Mouse (Mus musculus) cerebellum, adult 2 months (tissue): ENCODE data around the gene Ankrd33. TPM values are rescaled to one million over a fixed set of nuclear protein-coding genes. Genes with fewer than 3 reads are reported as not detected.

Experiments used
- DNase-seq, 2 experiments: peaks; one replicate each; pipeline ENCODE4 v3.0.0; 2021
- H3K27ac ChIP-seq: fragments of 200-500 bp; 2 replicates; pipeline ENCODE4 v1.5.1; 2012; ENCODE audit warnings: low read length, control low read depth, inconsistent platforms; ENCODE audit not compliant: insufficient read depth
- H3K27me3 ChIP-seq: fragments of 200-500 bp; 2 replicates; pipeline ENCODE4 v1.6.1; 2012; ENCODE audit warnings: inconsistent platforms, mild to moderate bottlenecking, low read length, moderate library complexity; ENCODE audit not compliant: control insufficient read depth, insufficient read depth
- H3K4me1 ChIP-seq: fragments of 200-500 bp; 2 replicates; pipeline ENCODE4 v1.6.1; 2011; ENCODE audit warnings: low read length; ENCODE audit not compliant: control insufficient read depth, insufficient read depth
- H3K4me3 ChIP-seq: fragments of 200-500 bp; replicated peaks from 2 replicates; pipeline ENCODE3; 2011; ENCODE audit warnings: mild to moderate bottlenecking, low read depth, low read length, control low read depth; ENCODE audit not compliant: insufficient read depth
- CTCF ChIP-seq: fragments of 200-500 bp; IDR thresholded peaks from 2 replicates; pipeline ENCODE4 v1.5.1; 2011; ENCODE audit warnings: low read depth, mild to moderate bottlenecking, control low read depth, low read length, moderate library complexity, borderline replicate concordance; ENCODE audit not compliant: insufficient read depth
- POLR2A ChIP-seq: fragments of 200-500 bp; IDR thresholded peaks from 2 replicates; pipeline ENCODE4 v1.6.1; 2011; ENCODE audit warnings: low read length, control low read depth, borderline replicate concordance; ENCODE audit not compliant: insufficient read depth
- whole genome bisulfite sequencing: fragments of 180-500 bp; shearing (Covaris S2); methylation state at CpG from one replicate; pipeline ENCODE4 v1.1.7; 2018; 5-methylcytosine and 5-hydroxymethylcytosine counted together
- polyA plus RNA-seq: library from polyadenylated mRNA; depleted of rRNA; stranded (reverse); fragments of >200 nt; gene quantifications from 2 replicates; pipeline ENCODE4 v1.2.3, GENCODE M21; 2012; rRNA removed

Ankrd33 gene
- 0.10 and 0.33 TPM in 2 replicates for polyA plus RNA-seq

- no peaks in the 10 kb centered on the region for H3K27me3 ChIP-seq
- WGBS: 69% methylated on average over 5 of the region's 5 CpGs
- H3K27ac ChIP-seq: no peak within 1 kb of the TSS
- H3K4me3 ChIP-seq: no peak within 1 kb of the TSS
- no peaks in the 10 kb centered on the region for H3K4me1 ChIP-seq
- TF ChIP-seq CTCF (no peak), POLR2A (no peak)
- no peak for DNase-seq
Measured at GRCm38 (mm10) chr15:101115511-101116110, at the start of gene Ankrd33. Gene Ankrd33 (plus strand): TSS chr15:101115755.

- H3K27me3 ChIP-seq: no peaks in the 10 kb centered on the region
- no peak for DNase-seq
- H3K4me3 ChIP-seq: no peak overlapping the region
- 49% methylated on average over 6 of the region's 6 CpGs for WGBS
- no peak overlapping the region for H3K27ac ChIP-seq
- H3K4me1 ChIP-seq: peaks cover 7% of the 10 kb centered on the region
- TF ChIP-seq POLR2A (no peak), CTCF (no peak)
Measured at GRCm38 (mm10) chr15:101066364-101066847, 49.1 kb upstream of the Ankrd33 start.

GRCm38 (mm10) chr15:101066920-101067696 lies 48.4 kb upstream of the Ankrd33 start:
- TF ChIP-seq POLR2A (no peak), CTCF (no peak)
- Histone ChIP-seq H3K27ac (no peak overlapping the region), H3K27me3 (no peaks in the 10 kb centered on the region), H3K4me1 (peaks cover 7% of the 10 kb centered on the region), H3K4me3 (no peak overlapping the region)
- no peak for DNase-seq
- WGBS: 69% methylated on average over 7 of the region's 9 CpGs

- Histone ChIP-seq H3K27me3 (no peaks in the 10 kb centered on the region), H3K27ac (no peak overlapping the region), H3K4me1 (peaks cover 7% of the 10 kb centered on the region), H3K4me3 (no peak overlapping the region)
- WGBS: 75% methylated on average over 3 of the region's 3 CpGs
- DNase-seq: no peak
- TF ChIP-seq POLR2A (no peak), CTCF (no peak)
Measured at GRCm38 (mm10) chr15:101068029-101068428, 47.5 kb upstream of the Ankrd33 start.

GRCm38 (mm10) chr15:101068671-101069070 lies 46.9 kb upstream of the Ankrd33 start:
- no peak for TF ChIP-seq POLR2A
- no peak for TF ChIP-seq CTCF
- no peak for DNase-seq
- WGBS: 55% methylated on average over 4 of the region's 4 CpGs
- Histone ChIP-seq H3K27me3 (no peaks in the 10 kb centered on the region), H3K27ac (no peak overlapping the region), H3K4me3 (no peak overlapping the region), H3K4me1 (peaks cover 7% of the 10 kb centered on the region)

- peaks cover 6% of the 10 kb centered on the region for H3K4me1 ChIP-seq
- H3K27ac ChIP-seq: no peak overlapping the region
- WGBS: 79% methylated on average over 9 of the region's 9 CpGs
- no peak for TF ChIP-seq CTCF
- no peak for TF ChIP-seq POLR2A
- no peak for DNase-seq
- no peak overlapping the region for H3K4me3 ChIP-seq
- no peaks in the 10 kb centered on the region for H3K27me3 ChIP-seq
Measured at GRCm38 (mm10) chr15:101069641-101070190, 45.8 kb upstream of the Ankrd33 start.

- Histone ChIP-seq H3K4me3 (no peak overlapping the region), H3K27me3 (no peaks in the 10 kb centered on the region), H3K27ac (no peak overlapping the region), H3K4me1 (no peaks in the 10 kb centered on the region)
- TF ChIP-seq POLR2A (no peak), CTCF (no peak)
- no peak for DNase-seq
- WGBS: 79% methylated on average over 5 of the region's 5 CpGs
Measured at GRCm38 (mm10) chr15:101070762-101071161, 44.8 kb upstream of the Ankrd33 start.

GRCm38 (mm10) chr15:101072736-101073135 lies 42.8 kb upstream of the Ankrd33 start:
- WGBS: 70% methylated on average over 2 of the region's 2 CpGs
- Histone ChIP-seq H3K4me3 (no peak overlapping the region), H3K4me1 (0 out of 2 replicates have a peak, but pooled peaks cover 6% of the 10 kb centered on the region), H3K27me3 (peaks cover 1% of the 10 kb centered on the region; the same call in 1 of the 2 replicates), H3K27ac (no peak overlapping the region)
- DNase-seq: no peak
- TF ChIP-seq CTCF (no peak), POLR2A (no peak)
